Mouse (Mus musculus): ENCODE data around the gene Arnt2. TPM values are rescaled to one million over a fixed set of nuclear protein-coding genes. Genes with fewer than 3 reads are reported as not detected.

Arnt2 gene
- total RNA-seq, 2 experiments from 2014 or later = not detected

DNA sequence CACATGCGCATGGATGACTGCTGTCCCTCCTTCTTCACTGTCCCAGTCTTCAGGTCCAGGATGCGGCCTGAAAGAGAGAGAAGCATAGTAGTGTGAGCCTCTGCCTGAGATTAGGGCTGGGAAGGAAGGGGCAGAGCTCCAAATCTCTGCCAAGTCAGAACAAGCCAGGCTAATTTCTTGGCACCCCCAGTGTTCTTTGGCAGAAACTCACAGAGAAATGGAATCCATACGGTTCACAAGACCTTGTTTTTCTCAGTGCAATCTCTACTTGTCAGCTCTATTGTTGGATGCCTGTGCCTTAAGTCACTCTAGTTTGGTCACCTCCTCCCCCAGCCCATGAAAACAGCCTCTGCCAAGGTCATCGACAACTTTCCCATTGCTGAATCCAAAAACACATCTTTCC is 99.1 kb downstream of the Arnt2 start:
- no peak for ATAC-seq (replicated peaks; ENCODE audit: low FRiP score, poor library complexity, severe bottlenecking)

DNA sequence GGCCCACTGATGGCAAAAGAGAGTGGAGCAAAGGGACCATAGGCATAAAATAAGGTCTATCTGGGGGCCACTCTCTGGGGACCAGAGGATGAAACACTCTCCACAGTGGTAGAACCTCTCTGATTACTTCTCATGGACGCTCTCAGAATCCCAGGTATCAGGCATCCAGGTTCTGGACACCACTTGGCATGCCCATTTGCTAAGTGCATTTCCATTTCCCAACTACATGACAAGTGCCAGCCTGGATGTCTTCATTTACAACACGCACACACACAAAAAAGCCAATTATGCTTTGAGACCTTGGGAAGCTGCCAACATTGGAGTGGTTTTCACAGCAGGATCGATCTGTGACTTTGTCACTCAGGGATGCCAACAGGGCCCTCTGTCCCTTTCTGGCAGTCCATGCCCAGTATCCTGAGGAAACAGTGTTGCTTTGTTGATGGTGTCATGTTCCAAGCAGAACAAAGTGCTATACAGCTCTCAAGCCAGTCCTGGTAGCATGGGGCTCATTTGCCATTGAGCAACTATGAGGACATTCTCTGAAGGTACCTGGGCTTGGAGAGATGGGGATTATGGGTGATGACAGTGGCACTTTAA is 102.5 kb downstream of the Arnt2 start:
- no peak for ATAC-seq (replicated peaks; ENCODE audit: low FRiP score, poor library complexity, severe bottlenecking)

DNA sequence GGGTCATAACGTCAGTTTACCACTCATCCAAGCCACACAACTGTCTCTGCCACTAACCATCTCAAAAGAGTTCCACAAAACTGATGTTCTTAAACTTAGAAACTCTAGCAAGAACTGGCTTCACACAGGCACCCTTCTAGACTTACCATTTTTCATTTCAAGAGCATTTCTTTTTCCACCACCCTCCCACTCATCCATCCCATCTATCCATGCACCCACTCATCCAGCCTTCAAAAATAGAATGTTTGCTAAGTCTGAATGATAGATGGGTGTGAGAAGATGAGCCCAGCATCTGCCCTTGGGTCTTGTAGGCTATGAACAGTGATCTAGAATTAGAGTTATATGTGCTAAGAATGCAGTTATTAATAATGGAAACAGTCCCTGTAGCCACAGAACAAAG is 109.7 kb downstream of the Arnt2 start:
- no peak for ATAC-seq (replicated peaks; ENCODE audit: low FRiP score, poor library complexity, severe bottlenecking)

DNA sequence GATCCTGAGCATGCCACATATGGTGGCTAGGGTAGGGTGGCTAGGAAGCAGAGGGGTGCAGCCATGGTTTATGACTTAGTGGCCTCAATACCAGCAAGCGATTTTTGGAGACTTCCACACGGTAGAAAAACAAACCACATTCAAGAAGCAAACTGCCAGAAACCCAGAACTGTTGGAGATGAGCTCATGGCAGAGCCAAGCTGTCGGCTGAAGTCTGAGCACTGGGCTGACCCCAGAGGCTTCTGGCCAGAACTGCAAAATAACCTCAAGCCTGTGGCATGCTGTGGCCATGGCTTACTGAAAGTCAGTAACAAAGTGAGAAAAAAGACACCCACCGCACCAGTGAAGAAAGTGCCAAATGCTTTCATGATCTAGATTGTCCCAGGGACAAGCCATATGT is 110.4 kb downstream of the Arnt2 start:
- ATAC-seq (replicated peaks; ENCODE audit: low FRiP score, poor library complexity, severe bottlenecking) = no peak

DNA sequence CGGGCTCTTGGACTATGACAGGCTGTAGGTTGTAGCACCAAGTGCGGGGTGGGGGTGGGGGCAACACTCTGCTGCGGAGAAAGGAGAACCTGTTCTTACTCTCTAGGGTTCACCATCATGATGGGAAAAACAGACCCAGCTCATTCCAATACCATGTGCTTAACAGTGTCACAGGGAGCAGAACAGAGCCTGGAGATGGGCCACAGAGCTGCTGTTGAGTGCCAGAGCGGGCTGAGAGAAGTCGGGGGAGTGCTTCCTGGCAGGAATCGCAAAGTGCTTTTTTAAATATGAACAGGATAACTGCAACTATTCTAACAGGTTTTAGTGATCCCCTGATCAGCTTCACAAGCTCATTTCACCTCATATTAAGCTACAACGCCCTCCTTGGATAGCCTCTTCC is 116.9 kb downstream of the Arnt2 start:
- ATAC-seq (replicated peaks; ENCODE audit: low FRiP score, poor library complexity, severe bottlenecking) = no peak

DNA sequence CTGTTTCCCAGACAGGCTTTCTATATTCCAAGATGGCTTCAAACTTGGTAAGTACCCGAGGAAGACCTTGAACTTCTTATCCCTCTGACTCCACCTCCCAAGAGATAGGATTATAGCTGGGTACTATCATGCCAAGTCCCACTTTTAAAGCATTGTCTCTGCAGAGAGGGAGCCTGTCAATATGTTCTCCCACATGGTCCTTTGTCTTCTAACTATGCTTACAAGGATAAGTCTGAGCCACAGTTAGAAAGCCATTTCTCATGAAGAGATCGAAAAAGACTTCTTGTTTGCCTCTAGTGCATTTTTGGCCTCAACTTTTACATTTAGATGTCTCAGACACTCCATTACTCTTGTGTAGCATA is 122.8 kb downstream of the Arnt2 start:
- no peak for ATAC-seq (replicated peaks; ENCODE audit: low FRiP score, poor library complexity, severe bottlenecking)

DNA sequence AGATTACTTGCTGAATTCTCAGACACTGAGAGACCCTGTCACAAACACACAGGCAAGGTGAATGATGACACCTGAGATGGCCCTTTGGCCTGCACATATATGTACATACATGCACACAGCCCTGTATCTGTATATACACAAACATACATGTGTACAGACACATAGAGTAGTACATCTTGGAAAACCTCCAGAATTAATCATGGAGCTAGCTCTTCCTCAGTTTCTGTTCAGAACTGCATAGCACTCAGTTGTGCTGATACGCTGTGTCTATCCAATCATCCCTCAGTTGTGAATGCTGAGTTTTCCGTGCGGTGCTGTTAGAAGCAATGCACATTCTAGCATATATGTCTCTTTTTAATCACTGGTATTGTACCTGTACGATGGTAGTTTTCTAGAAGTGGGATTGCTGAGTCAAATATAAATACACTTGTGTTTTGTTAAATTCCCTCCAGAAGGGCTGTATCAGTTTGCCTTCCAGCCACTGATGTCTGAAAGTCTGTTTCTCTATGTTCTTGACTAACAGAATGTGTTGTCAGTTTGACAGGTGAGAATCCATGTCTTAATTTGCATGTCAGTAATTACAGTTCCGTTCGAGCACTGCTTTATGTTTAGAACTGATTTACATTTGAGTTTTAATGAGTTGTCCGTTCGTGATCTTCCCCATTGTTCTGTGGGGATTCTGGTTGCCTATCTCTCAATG is 123.3 kb downstream of the Arnt2 start:
- no peak for ATAC-seq (replicated peaks; ENCODE audit: low FRiP score, poor library complexity, severe bottlenecking)

DNA sequence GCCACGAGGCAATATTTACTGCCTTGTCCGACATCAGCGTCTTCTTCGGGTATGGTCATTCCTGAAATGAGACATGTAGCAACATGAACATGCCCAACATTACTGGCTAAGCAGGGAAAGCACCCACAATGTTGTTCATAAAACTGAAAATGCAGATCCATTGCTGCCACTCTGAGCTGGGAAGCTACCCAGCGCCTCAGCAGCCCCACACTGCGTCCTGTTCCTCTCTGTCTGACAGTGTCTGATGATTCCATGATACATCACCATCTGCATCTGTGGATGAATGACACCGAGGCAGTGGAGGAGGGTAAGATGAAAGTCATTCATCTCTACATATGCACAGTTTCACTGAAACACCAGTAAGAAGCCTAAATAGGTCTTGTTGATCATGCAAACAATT is 124.2 kb downstream of the Arnt2 start:
- no peak for ATAC-seq (replicated peaks; ENCODE audit: low FRiP score, poor library complexity, severe bottlenecking)

DNA sequence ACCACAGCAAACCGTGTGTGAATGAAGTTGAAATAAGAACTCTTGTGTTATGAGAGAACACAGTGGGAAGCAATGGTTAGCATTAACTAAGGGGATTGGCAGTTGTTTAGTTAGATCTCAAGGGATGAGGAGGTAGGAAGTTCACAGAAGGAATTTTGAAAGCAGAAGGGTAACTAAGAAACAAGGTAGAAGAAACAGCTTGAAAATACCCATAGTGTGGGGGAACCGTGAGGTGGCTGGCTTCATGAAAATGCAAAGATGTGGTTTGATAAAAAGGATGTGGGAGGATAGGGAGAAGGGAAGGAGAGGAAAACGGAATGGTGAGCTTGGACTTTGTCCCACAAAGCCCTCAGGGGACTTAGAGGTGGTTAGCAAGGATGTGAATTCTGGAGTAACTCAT is 125.0 kb downstream of the Arnt2 start:
- no peak for ATAC-seq (replicated peaks; ENCODE audit: low FRiP score, poor library complexity, severe bottlenecking)

DNA sequence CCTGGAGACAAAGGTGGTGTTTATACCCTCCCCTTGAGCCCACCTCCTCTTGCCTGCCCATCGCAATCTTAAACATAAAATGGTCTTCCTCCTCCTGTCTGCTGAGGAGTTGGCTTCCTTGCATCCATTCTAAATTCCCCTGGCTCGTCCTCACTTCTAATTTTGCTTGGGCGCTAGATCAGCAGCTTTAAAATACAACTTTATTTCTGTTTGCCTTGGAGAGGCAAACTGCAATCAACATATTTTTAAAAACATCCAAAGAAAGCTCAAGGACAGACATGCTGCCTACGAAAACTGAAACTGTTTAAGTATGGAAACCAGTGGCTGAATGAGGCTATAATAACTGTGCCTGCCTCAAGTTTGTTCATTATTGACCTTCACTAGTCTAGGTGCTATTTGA is 127.7 kb downstream of the Arnt2 start:
- no peak for ATAC-seq (replicated peaks; ENCODE audit: low FRiP score, poor library complexity, severe bottlenecking)

DNA sequence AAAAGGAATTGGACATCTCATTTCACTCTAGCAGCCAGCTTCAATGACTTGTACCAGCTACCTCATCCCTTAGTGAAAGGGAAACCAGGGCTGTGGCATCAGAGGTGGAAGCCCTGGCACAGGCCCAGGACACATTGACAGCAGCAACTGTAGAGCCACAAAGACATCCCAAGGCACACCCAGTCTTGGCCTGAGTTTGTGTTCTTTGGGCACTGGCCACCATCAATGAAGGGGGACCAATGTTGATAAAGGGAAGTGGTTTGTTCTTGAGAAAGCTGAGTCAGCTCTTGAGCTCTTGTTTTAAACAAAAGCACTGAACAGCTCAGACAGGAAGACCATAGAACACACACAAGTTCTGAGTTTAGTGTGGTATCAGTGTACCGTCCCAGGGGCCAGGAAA is 130.7 kb downstream of the Arnt2 start:
- no peak for ATAC-seq (replicated peaks; ENCODE audit: low FRiP score, poor library complexity, severe bottlenecking)

DNA sequence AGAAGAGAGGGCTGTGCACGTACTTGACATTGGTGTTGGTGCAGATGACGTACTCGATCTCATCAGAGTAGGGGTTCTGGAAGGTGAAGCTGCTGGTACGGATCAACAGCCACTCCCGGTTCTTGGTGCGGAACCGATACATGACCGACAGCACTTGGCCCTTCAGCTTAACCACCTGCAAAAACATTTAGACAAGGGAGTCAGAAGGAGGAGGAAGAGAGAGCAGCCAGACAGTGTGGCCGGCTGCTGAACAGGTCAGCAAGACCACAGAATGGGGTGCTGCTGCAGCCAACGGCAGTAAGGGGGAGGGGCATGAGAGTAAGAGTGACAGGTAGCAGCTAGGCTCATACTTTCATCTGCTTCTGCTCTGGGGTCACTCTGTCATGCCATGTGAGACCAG is 134.7 kb downstream of the Arnt2 start:
- ATAC-seq (replicated peaks; ENCODE audit: low FRiP score, poor library complexity, severe bottlenecking) = no peak

DNA sequence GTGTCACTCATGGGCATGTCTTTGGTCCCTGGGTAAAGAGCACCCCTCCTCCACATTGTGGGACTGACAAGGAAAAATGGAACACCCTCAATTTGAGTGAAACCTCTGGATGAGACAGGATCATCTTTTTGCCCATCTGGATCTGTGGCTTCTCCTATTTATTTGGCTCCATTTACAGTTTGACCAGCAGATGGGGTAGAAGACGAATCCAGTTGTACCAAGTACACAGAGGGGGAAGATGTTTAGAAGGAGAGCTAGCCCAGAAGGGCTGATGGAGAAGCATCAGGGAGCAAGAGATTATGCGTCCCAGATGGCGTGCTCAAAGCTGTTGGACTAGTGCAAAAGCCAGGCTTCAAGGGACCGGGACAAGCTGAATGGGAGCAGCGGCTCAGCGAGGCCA is 136.0 kb downstream of the Arnt2 start:
- ATAC-seq (replicated peaks; ENCODE audit: low FRiP score, poor library complexity, severe bottlenecking) = no peak

DNA sequence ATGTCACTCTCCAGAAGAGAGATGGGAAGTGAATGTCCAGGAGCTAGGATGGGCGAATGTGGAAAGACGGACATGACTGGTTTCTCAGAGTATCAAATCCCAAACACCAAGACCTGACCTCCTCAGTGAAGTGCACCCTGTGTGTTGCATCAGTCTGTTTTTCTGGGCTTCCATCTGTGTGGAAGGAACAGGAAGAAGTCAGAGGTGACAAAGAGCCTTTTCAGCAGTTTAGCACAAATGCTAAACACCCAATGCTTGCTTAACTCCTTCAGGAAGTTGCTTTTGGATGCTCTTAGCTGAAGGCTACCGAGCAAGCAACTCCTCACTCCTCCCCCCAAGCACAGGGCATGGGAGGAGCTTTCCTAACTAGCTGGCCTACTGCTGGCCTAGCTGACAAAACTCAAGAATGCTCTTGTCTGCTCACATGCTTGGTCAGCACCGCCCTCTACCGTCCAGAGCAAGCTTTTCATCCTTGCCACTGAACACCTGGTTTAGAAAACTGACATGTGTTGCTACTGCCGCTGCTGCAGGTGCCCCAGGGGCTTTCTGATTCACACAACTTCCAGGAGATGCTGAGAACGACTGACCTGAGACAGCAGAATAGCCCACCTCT is 137.7 kb downstream of the Arnt2 start:
- no peak for ATAC-seq (replicated peaks; ENCODE audit: low FRiP score, poor library complexity, severe bottlenecking)

DNA sequence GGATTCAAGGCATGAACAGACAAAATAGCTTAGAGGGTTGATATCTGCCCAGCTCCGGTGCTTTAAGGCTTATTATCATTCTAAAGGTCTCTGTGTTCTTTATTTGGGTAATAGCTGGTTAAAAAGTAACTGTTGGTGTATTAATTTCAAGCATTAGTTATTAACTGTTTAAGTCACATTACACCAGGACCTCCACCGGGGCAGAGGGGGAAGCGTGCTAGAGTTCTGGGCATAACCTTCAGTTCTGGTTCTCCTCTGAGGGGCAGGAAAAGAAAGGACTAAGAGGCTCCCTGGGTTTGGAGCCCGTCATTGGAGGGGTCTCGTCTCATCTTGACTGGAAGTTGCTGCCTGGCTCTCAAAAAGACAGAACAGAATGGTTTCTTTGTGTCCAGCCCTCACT is 138.5 kb downstream of the Arnt2 start:
- ATAC-seq (replicated peaks; ENCODE audit: low FRiP score, poor library complexity, severe bottlenecking) = no peak

DNA sequence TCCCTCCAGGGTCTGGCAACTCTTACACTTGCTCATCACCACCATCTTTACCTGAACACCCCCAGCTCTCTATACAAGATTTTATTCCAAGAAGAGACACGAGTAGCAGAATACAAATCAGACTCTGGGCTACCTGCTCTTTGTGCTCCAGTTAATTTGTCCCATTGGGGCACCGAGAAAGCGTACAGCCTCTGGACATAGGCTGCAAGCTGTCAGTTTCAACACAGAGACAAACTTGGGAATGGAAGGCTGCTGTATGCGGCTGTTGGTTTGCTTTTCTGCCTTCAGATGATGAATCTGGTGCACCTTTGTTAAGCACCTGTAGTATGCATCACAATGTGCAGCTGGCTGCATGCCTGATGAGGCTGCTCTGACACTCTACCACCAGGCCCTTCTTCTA is 146.5 kb downstream of the Arnt2 start:
- no peak for ATAC-seq (replicated peaks; ENCODE audit: low FRiP score, poor library complexity, severe bottlenecking)

DNA sequence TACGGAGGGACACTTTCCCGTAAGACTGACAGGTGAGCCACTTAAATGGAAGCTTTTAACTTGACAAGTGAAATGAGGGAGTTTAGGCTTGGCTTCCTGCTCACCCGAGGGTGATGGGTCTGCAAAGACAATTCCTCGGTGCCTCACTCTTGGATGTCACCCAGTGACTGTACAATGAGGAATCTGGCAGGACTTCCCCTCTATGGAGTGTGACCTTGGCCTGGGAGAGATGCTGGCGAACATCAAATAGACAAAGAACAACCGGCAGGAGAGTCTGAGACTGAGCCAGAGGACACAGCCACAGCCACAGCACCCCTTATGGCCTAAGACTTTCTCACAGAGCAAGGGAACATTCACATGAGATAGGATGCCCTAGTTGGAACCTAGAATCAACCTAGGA is 148.6 kb downstream of the Arnt2 start:
- no peak for ATAC-seq (replicated peaks; ENCODE audit: low FRiP score, poor library complexity, severe bottlenecking)

DNA sequence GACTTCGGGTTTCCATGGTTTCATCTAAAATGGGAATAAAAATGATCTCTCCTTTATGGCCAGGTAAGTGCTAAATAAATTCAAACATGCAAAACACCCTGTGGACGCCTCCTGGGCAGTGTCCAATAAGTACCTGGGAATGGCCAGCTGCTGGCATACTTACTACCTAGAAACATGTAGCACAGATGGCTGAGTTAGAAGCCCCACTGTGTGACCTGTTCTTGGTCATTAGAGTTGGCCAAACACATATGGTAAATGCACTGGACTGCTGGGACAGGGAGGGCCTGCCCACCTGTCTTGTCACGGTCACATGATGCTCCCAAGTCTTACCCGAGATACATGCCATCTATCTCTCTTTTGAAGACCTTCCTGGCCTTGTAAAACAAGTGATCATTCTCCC is 149.6 kb downstream of the Arnt2 start:
- no peak for ATAC-seq (replicated peaks; ENCODE audit: low FRiP score, poor library complexity, severe bottlenecking)

DNA sequence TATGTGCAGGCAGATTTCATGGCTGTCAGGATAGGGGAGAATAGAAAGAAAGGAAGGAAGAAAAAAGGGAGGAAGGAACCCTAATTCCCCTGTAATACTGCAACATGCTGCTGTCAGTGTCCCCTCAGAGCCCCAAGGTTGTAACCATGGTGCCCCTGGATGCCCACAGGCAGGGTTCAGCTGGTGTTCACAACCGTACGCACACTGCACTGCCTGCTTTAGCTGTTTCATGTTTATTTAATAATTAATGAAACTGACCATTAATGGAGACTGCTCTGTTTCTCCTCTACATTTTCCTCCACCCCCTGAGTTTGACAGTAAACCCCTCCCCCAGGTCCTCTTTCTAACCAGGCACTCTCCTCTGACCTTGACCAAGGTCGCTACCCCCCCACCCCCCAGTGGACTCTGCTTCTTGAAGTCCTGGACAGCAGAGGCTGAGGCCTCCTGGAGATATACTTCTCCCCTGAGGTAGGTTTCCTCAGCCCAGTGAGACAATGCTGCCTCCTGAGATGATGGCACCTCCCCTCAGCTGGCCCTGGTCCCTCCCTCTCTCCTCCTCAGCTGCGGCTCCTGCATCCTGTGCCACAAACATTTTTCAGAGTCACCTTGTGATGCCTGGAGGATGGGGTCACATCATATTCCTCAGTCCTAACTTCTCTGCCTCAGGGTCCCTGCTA is 150.5 kb downstream of the Arnt2 start:
- ATAC-seq (replicated peaks; ENCODE audit: low FRiP score, poor library complexity, severe bottlenecking) = no peak

DNA sequence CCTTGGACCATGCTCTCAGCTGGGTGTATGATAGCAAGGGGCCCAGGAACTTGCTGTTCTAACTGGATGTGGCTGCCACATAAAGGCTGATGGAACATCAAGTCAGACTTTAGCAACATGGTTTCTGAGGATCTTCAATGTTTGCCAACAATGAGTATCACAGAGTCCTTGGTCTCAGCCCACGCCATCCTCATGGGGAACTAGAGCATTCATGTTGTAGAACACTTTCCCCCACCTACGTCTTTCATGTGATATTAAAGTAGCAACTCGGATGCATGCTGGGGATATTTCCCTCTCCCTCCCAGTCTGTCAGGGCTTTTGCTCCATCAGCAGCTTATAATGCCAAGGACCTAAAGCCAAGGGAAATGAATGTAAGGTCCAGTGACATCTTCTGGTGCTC is 153.3 kb downstream of the Arnt2 start:
- ATAC-seq (replicated peaks; ENCODE audit: low FRiP score, poor library complexity, severe bottlenecking) = no peak

DNA sequence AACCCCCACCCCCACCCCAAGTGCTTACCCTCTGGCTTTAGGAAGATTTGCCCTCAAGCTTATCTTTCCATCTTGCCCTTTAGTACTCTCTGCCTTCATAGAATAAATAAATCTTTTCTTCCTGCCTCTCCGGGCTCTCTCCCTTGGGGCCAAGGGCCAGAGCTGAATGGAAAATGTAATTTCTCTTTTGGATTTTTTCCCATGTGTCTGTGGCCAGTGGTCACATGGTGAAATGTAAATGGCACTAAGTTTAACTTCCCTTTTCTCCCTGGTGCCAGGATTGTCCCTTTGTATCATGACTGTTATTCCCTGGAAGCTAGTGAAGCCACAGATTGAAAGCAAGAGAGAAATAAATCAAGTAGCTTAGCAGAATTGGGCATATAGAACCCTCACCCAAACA is 153.7 kb downstream of the Arnt2 start:
- no peak for ATAC-seq (replicated peaks; ENCODE audit: low FRiP score, poor library complexity, severe bottlenecking)
